Mouse (Mus musculus) telencephalon, adult 2 months (tissue): ENCODE data around the gene Efcab1.

Experiments used
- DNase-seq: peaks from one replicate; pipeline ENCODE4 v3.0.0-alpha.2; 2011; ENCODE audit warnings: low read depth, low spot score

Efcab1 gene

DNA sequence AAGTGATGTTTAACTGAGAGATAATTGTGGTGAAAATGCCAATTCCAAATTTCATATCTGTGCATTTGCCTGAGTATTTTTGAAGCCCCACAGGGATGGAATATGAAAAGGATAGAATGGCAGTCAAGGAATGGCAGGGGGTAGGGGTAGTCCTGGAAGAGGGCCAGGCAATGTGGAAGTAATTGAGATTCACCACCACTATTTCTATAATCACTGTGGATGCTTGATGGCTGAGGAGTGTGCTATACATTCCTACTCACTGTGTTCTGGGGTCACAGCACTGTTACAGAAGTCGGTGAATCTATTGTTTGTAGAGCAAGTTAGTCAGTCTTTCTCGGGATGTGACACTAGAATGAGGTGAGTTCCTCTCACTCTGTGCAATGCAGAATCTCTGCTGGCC lies 108.3 kb downstream of the Efcab1 start:
- DNase-seq, result no peak
